Mouse (Mus musculus) kidney, adult 8-10 months (tissue): ENCODE data around the gene Tmem181a.
"Not testable (repeated sequence)": the region's sequence is repeated elsewhere in the genome, so short reads cannot be mapped to it uniquely, and the experiment has no call there.

Experiments
- DNase-seq, 2 experiments: peaks; one replicate each; pipeline ENCODE4 v3.0.0; 2022

The Tmem181a gene

GRCm38 (mm10) chr17:6256400-6257069 is at the start of gene Tmem181a:
Gene Tmem181a, plus strand, starts transcription at chr17:6256860.
- not testable (repeated sequence) for DNase-seq

- no peak for DNase-seq
Measured at GRCm38 (mm10) chr17:6211721-6212120, 44.9 kb upstream of the Tmem181a start.

- DNase-seq: no peak
Measured at GRCm38 (mm10) chr17:6215640-6216039, 41.0 kb upstream of the Tmem181a start.

GRCm38 (mm10) chr17:6216514-6216913 is 40.1 kb upstream of the Tmem181a start:
- DNase-seq: no peak

- not testable (repeated sequence) for DNase-seq
Measured at GRCm38 (mm10) chr17:6232633-6233032, 24.0 kb upstream of the Tmem181a start.

GRCm38 (mm10) chr17:6251298-6251697 is 5.4 kb upstream of the Tmem181a start:
- not testable (repeated sequence) for DNase-seq

GRCm38 (mm10) chr17:6257070-6257456 is 403 bp downstream of the Tmem181a start:
- DNase-seq: not testable (repeated sequence)

GRCm38 (mm10) chr17:6269876-6270831 is 13.5 kb downstream of the Tmem181a start:
- not testable (repeated sequence) for DNase-seq

GRCm38 (mm10) chr17:6270840-6271239 is 14.2 kb downstream of the Tmem181a start:
- not testable (repeated sequence) for DNase-seq

- not testable (repeated sequence) for DNase-seq
Measured at GRCm38 (mm10) chr17:6271970-6272369, 15.3 kb downstream of the Tmem181a start.

- DNase-seq: not testable (repeated sequence)
Measured at GRCm38 (mm10) chr17:6274693-6275092, 18.0 kb downstream of the Tmem181a start.

GRCm38 (mm10) chr17:6279205-6279604 is 22.5 kb downstream of the Tmem181a start:
- not testable (repeated sequence) for DNase-seq

GRCm38 (mm10) chr17:6279772-6280171 is 23.1 kb downstream of the Tmem181a start:
- DNase-seq: not testable (repeated sequence)

GRCm38 (mm10) chr17:6280513-6280912 is 23.9 kb downstream of the Tmem181a start:
- DNase-seq: not testable (repeated sequence)

- not testable (repeated sequence) for DNase-seq
Measured at GRCm38 (mm10) chr17:6283137-6283536, 26.5 kb downstream of the Tmem181a start.

- not testable (repeated sequence) for DNase-seq
Measured at GRCm38 (mm10) chr17:6286169-6286568, 29.5 kb downstream of the Tmem181a start.

GRCm38 (mm10) chr17:6289045-6289444 is 32.4 kb downstream of the Tmem181a start:
- not testable (repeated sequence) for DNase-seq

- DNase-seq: not testable (repeated sequence)
Measured at GRCm38 (mm10) chr17:6293882-6294281, 37.2 kb downstream of the Tmem181a start.

- not testable (repeated sequence) for DNase-seq
Measured at GRCm38 (mm10) chr17:6297060-6297795, 40.6 kb downstream of the Tmem181a start.

- DNase-seq: not testable (repeated sequence)
Measured at GRCm38 (mm10) chr17:6300190-6300863, 43.7 kb downstream of the Tmem181a start.

- DNase-seq: not testable (repeated sequence)
Measured at GRCm38 (mm10) chr17:6304891-6305290, 48.2 kb downstream of the Tmem181a start.

GRCm38 (mm10) chr17:6305656-6306270 is 49.1 kb downstream of the Tmem181a start:
- DNase-seq: not testable (repeated sequence)
